9 mouse cellular contexts compared by ENCODE assay signal in genomic region chr3:142439591-142440093, GRCm38 (mm10). TPM values are rescaled to one million over a fixed set of nuclear protein-coding genes. Genes with fewer than 3 reads are reported as not detected.
DNase-seq lines count a peak whose midpoint lies in the region; ATAC-seq and TF ChIP-seq lines count a peak whose summit lies in the region.
"Had no signal": no experiment of that assay in that cellular context is flagged by ENCODE, and none has a peak within 500 bp of the region (broad histone marks: within the 10 kb centered on the region; RNA-seq: fewer than 3 reads in every experiment).

No protein-coding gene starts in this region.

- 38% methylated on average over 7 of the region's 7 CpGs for WGBS in limb, embryonic 13.5 days
- WGBS in limb, embryonic 10.5 days = 56% methylated on average over 7 of the region's 7 CpGs
- 30% methylated on average over 7 of the region's 7 CpGs for WGBS in liver, embryonic 12.5 days (ENCODE audit: insufficient replicate concordance)

- no peak overlapping the region for H3K27ac ChIP-seq in limb, embryonic 13.5 days
- H3K27ac ChIP-seq in limb, embryonic 10.5 days = no peak overlapping the region
- H3K27ac ChIP-seq in layer of hippocampus, adult 2 months = no peak overlapping the region
- no peak overlapping the region for H3K27ac ChIP-seq in liver, embryonic 12.5 days
- H3K27ac ChIP-seq: embryonic facial prominence, embryonic 13.5 days had no signal

- H3K36me3 ChIP-seq in limb, embryonic 13.5 days = no peaks in the 10 kb centered on the region
- H3K36me3 ChIP-seq in limb, embryonic 10.5 days = no peaks in the 10 kb centered on the region
- no peaks in the 10 kb centered on the region for H3K36me3 ChIP-seq in liver, embryonic 12.5 days
- H3K36me3 ChIP-seq: embryonic facial prominence, embryonic 13.5 days had no signal

- H3K27me3 ChIP-seq in limb, embryonic 13.5 days = peaks cover 28% of the 10 kb centered on the region
- H3K27me3 ChIP-seq in limb, embryonic 10.5 days (ENCODE audit: low read depth, poor library complexity, severe bottlenecking) = peaks cover 6% of the 10 kb centered on the region
- 0 out of 2 replicates have a peak, but pooled peaks cover 5% of the 10 kb centered on the region for H3K27me3 ChIP-seq in liver, embryonic 12.5 days (replicated peaks)
- H3K27me3 ChIP-seq: embryonic facial prominence, embryonic 13.5 days had no signal

- no peak overlapping the region for H3K4me2 ChIP-seq in limb, embryonic 13.5 days (replicated peaks)
- no peak overlapping the region for H3K4me2 ChIP-seq in liver, embryonic 12.5 days
- H3K4me2 ChIP-seq: embryonic facial prominence, embryonic 13.5 days had no signal

- no peak overlapping the region for H3K9ac ChIP-seq in limb, embryonic 13.5 days
- no peak overlapping the region for H3K9ac ChIP-seq in liver, embryonic 12.5 days
- H3K9ac ChIP-seq: embryonic facial prominence, embryonic 13.5 days had no signal

- TF ChIP-seq CTCF in layer of hippocampus, adult 2 months (conservative IDR thresholded peaks at IDR 0.05) = no peak

- peaks cover 18% of the 10 kb centered on the region for H3K4me1 ChIP-seq in limb, embryonic 13.5 days
- peaks cover 31% of the 10 kb centered on the region for H3K4me1 ChIP-seq in limb, embryonic 10.5 days
- H3K4me1 ChIP-seq in liver, embryonic 12.5 days = peaks cover 10% of the 10 kb centered on the region; the same call in 1 of the 2 replicates

- no peak overlapping the region for H3K4me3 ChIP-seq in limb, embryonic 13.5 days
- no peak overlapping the region for H3K4me3 ChIP-seq in limb, embryonic 10.5 days
- no peak overlapping the region for H3K4me3 ChIP-seq in layer of hippocampus, adult 2 months
- no peak overlapping the region for H3K4me3 ChIP-seq in liver, embryonic 12.5 days
- H3K4me3 ChIP-seq: embryonic facial prominence, embryonic 13.5 days had no signal

- peak; percentile 49; the same call in 1 of the 2 replicates for ATAC-seq in limb, embryonic 13.5 days (ENCODE audit: low FRiP score, low read depth)
- ATAC-seq in granulocyte monocyte progenitor cell, adult 5-6 weeks (replicated peaks; ENCODE audit: poor library complexity, severe bottlenecking) = peak; percentile 76
- ATAC-seq in liver, embryonic 12.5 days = no peak

- H3K9me3 ChIP-seq in limb, embryonic 13.5 days = no peaks in the 10 kb centered on the region
- no peaks in the 10 kb centered on the region for H3K9me3 ChIP-seq in limb, embryonic 10.5 days (replicated peaks)
- no peaks in the 10 kb centered on the region for H3K9me3 ChIP-seq in liver, embryonic 12.5 days (replicated peaks)
- H3K9me3 ChIP-seq: embryonic facial prominence, embryonic 13.5 days had no signal

- no peak for DNase-seq in limb, embryonic 10.5 days (ENCODE audit: low spot score)
- peak; percentile 71 for DNase-seq in kidney, adult 9 months
- DNase-seq in mesoderm, embryonic 11.5 days (ENCODE audit: low read depth, low spot score) = peak; percentile 56
- DNase-seq in layer of hippocampus, adult 2 months (ENCODE audit: low spot score in 2 of 2) = no peak
- no peak for DNase-seq in left cerebral cortex, adult 18-20 months (ENCODE audit: low spot score in 2 of 2)

RNA-seq across cellular contexts. Expression of gene Pdlim5, which starts 44.1 kb away (rescaled TPM):
- polyA plus RNA-seq in limb, embryonic 13.5 days (2015; fragmentation: Nextera tagmentation; extraction: Ambion mirVana) = 19.0 and 21.0 TPM in 2 replicates
- polyA plus RNA-seq in limb, embryonic 10.5 days (2016; fragmentation: Nextera tagmentation; extraction: Ambion mirVana) = 11.9 and 14.1 TPM in 2 replicates
- 17.5 and 25.7 TPM in 2 replicates for total RNA-seq in granulocyte monocyte progenitor cell, adult 5-6 weeks (2014; fragmentation: Nextera tagmentation)
- 16.7 and 17.6 TPM in 2 replicates for total RNA-seq in granulocyte monocyte progenitor cell, adult 5-6 weeks (2017)
- total RNA-seq in layer of hippocampus, adult 2 months (2021) = 10 to 100 TPM; 22.9 to 31.3 TPM
- polyA plus RNA-seq in liver, embryonic 12.5 days (2016; fragmentation: Nextera tagmentation; extraction: Ambion mirVana) = 15.6 and 16.8 TPM in 2 replicates
- 10 to 100 TPM; 18.3 to 24.5 TPM for total RNA-seq in left cerebral cortex, adult 18-20 months (2021)

RNA-seq across cellular contexts. Expression of gene Gbp5, which starts 54.1 kb away (rescaled TPM):
- 0.05 TPM in 1 of 2 replicates, not detected in the other for polyA plus RNA-seq in limb, embryonic 13.5 days (2015; fragmentation: Nextera tagmentation; extraction: Ambion mirVana)
- polyA plus RNA-seq in limb, embryonic 10.5 days (2016; fragmentation: Nextera tagmentation; extraction: Ambion mirVana) = 0.04 TPM in 1 of 2 replicates, not detected in the other
- 5.2 and 11.1 TPM in 2 replicates for total RNA-seq in granulocyte monocyte progenitor cell, adult 5-6 weeks (2014; fragmentation: Nextera tagmentation)
- 9.4 and 11.3 TPM in 2 replicates for total RNA-seq in granulocyte monocyte progenitor cell, adult 5-6 weeks (2017)
- 1 to 10 TPM; 1.5 to 1.8 TPM for total RNA-seq in layer of hippocampus, adult 2 months (2021)
- polyA plus RNA-seq in liver, embryonic 12.5 days (2016; fragmentation: Nextera tagmentation; extraction: Ambion mirVana) = 0.17 TPM in 1 of 2 replicates, not detected in the other
- 1 to 10 TPM; 1.8 to 3.4 TPM for total RNA-seq in left cerebral cortex, adult 18-20 months (2021)

Comparison
In these comparisons a context has a peak if more than half of its experiments do, and no peak if none do; other contexts are left out.
1. DNase-seq: peak in kidney, adult 9 months (single experiment) and mesoderm, embryonic 11.5 days (single experiment); none in limb, embryonic 10.5 days (single experiment), layer of hippocampus, adult 2 months (0 of 2) and left cerebral cortex, adult 18-20 months (0 of 2).